Mouse (Mus musculus) heart, adult 2 months (tissue): Measurements from ENCODE around the gene Trappc11. TPM values are rescaled to one million over a fixed set of nuclear protein-coding genes. Genes with fewer than 3 reads are reported as not detected.

ENCODE experiments used
- DNase-seq, 2 experiments: peaks; one replicate each; pipeline ENCODE4 v3.0.0; 2021
- H3K27ac ChIP-seq: fragments of 200-600 bp; 2 replicates; pipeline ENCODE4 v1.8.1; 2022
- H3K27me3 ChIP-seq: fragments of 200-500 bp; 2 replicates; pipeline ENCODE4 v1.6.1; 2012; ENCODE audit warnings: mild to moderate bottlenecking, low read length, inconsistent platforms, mixed read lengths; ENCODE audit not compliant: control insufficient read depth, insufficient read depth
- H3K36me3 ChIP-seq: fragments of 200-500 bp; 2 replicates; pipeline ENCODE4 v1.6.1; 2012; ENCODE audit warnings: low read length, inconsistent platforms; ENCODE audit not compliant: control insufficient read depth, insufficient read depth
- H3K4me1 ChIP-seq: fragments of 200-500 bp; 2 replicates; pipeline ENCODE4 v1.6.1; 2011; ENCODE audit warnings: low read length; ENCODE audit not compliant: control insufficient read depth, insufficient read depth
- H3K4me3 ChIP-seq: fragments of 200-600 bp; 2 replicates; pipeline ENCODE4 v1.8.1; 2022
- H3K79me2 ChIP-seq: fragments of 200-500 bp; replicated peaks from 2 replicates; pipeline ENCODE4 v1.6.1; 2012; ENCODE audit warnings: mild to moderate bottlenecking, inconsistent platforms, low read length, moderate library complexity, mixed read lengths; ENCODE audit not compliant: control insufficient read depth, insufficient read depth
- H3K9ac ChIP-seq: fragments of 200-500 bp; 2 replicates; pipeline ENCODE4 v1.6.1; 2012; ENCODE audit warnings: low read depth, mild to moderate bottlenecking, control low read depth, inconsistent platforms, low read length, mixed read lengths
- CTCF ChIP-seq: fragments of 200-600 bp; IDR thresholded peaks from 2 replicates; pipeline ENCODE4 v1.8.1; 2022; ENCODE audit warnings: antibody characterized with exemption, mild to moderate bottlenecking, moderate library complexity
- EP300 ChIP-seq: fragments of 200-500 bp; IDR thresholded peaks from 2 replicates; pipeline ENCODE4 v1.6.1; 2011; ENCODE audit warnings: low read depth, low read length, control low read depth; ENCODE audit not compliant: insufficient read depth
- POLR2A ChIP-seq: fragments of 200-500 bp; IDR thresholded peaks from 2 replicates; pipeline ENCODE4 v1.6.1; 2011; ENCODE audit warnings: mild to moderate bottlenecking, low read depth, low read length, control low read depth; ENCODE audit not compliant: insufficient read depth
- WGBS: fragments of 180-500 bp; shearing (Covaris S2); methylation state at CpG from one replicate; pipeline ENCODE4 v1.1.7; 2018; 5-methylcytosine and 5-hydroxymethylcytosine counted together
- intact Hi-C: fragments of 180-260 bp; cut with DNase I; formaldehyde crosslinking; loops from one replicate; pipeline ENCODE4 v1.15.1; 2025
- polyA plus RNA-seq: library from polyadenylated mRNA; depleted of rRNA; stranded (reverse); fragments of >200 nt; gene quantifications from 2 replicates; pipeline ENCODE4 v1.2.3, GENCODE M21; 2012
- total RNA-seq, 2 experiments: library from RNA; stranded (reverse); gene quantifications; 2 replicates each; pipeline ENCODE4 v1.2.3; 2021

The Trappc11 gene
- total and polyA plus RNA-seq, 3 experiments, result 11.7 to 20.3 (median 19.2) TPM

DNA sequence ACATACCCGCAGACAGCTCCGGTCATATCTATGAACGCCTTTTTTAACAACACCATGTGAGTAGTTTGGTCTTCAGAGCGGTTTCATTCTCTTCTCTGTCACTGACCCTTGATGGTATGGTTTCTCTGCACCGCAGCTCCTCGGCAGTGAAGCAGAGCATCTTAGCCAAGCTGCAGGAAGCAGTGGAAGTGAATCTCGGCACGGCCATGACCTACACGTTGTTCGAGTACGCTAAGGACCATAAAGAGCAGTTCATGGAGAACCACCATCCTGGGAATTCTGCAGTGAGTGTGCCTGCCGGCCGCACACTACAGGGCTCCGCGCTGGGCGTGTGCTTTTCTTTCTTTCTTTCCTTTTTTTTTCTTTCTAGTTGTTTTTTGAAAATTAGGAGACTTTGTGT, 9.5 kb upstream of the Trappc11 start:
- Histone ChIP-seq H3K79me2 (no peaks in the 10 kb centered on the region), H3K4me3 (no peak overlapping the region), H3K9ac (no peak overlapping the region), H3K4me1 (no peaks in the 10 kb centered on the region), H3K36me3 (no peaks in the 10 kb centered on the region; the same call in 1 of the 2 replicates), H3K27ac (no peak overlapping the region), H3K27me3 (no peaks in the 10 kb centered on the region)
- WGBS, result 94% methylated on average over 16 of the region's 16 CpGs
- no peak for TF ChIP-seq POLR2A
- TF ChIP-seq EP300, result no peak
- TF ChIP-seq CTCF, result no peak
- intact Hi-C loops, result no loop called here
- no peak for DNase-seq

DNA sequence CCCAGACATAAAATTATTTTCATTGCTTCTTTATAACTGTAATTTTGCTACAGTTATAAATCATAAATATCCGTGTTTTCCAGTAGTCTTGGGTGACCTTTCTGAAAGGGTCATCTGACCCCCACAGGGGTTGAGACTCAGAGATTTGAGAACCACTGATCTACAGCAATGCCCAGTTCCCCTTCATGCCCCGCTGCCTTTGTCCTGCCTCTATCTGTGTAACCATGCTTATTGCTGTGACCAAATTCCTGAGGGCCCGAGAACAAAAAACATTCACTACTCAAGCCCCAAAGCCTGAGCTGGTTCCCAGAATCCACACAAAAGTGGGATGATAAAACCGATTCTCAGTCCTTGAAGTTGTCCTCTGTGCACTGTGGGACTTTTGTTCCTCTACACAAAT, 5.1 kb upstream of the Trappc11 start:
- Histone ChIP-seq H3K27me3 (no peaks in the 10 kb centered on the region), H3K9ac (no peak overlapping the region), H3K4me3 (no peak overlapping the region), H3K36me3 (no peaks in the 10 kb centered on the region; the same call in 1 of the 2 replicates), H3K27ac (no peak overlapping the region), H3K4me1 (peaks cover 1% of the 10 kb centered on the region), H3K79me2 (0 out of 2 replicates have a peak, but pooled peaks cover 2% of the 10 kb centered on the region)
- intact Hi-C loops, result no loop called here
- DNase-seq, result no peak
- TF ChIP-seq EP300, result no peak
- TF ChIP-seq CTCF, result no peak
- no peak for TF ChIP-seq POLR2A
- 92% methylated on average over 4 of the region's 4 CpGs for WGBS

DNA sequence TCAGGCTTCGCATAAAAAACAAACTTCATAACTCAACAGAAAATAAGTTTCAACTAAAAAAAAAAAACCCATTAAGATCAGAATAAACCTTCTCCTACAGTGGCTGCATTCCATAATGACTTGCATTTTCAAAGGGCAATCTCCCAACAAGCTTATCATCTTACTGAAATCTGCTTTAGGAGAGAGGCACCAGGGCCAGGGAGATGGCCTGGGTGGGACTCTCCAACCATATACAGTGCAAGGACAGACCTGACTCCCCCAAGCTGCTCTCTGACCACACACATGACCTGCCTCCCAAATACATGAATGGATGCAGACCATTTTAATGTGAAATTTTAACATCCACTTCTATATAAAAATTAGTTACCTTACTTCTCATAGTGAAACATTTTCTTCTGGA, 5.2 kb downstream of the Trappc11 start:
- Histone ChIP-seq H3K4me3 (no peak overlapping the region), H3K9ac (no peak overlapping the region), H3K4me1 (no peaks in the 10 kb centered on the region), H3K79me2 (no peaks in the 10 kb centered on the region), H3K27ac (no peak overlapping the region), H3K27me3 (no peaks in the 10 kb centered on the region), H3K36me3 (peaks cover 5% of the 10 kb centered on the region)
- TF ChIP-seq EP300, result no peak
- no peak for DNase-seq
- 94% methylated on average over 1 of the region's 1 CpGs for WGBS
- intact Hi-C loops, result no loop called here

DNA sequence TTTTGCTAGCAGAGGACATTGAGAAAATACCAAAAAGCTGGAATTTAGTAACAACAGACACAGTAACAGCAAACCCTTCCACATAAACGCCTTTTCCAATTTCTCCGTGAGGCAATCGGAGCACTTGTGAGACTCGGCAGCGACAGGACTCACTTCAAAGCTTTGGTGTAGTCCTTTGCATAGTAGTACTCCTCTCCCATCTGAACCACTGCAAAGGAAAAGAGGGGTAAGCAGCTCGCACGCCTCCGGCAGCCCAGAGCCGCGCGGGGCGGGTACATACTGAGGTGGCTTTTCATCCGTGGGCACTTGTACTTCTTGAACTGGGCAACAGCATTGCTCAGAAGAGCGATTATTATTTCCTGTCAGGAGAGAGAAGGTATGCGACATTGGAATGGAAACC, 19.7 kb downstream of the Trappc11 start:
- WGBS, result 94% methylated on average over 15 of the region's 15 CpGs
- DNase-seq, result no peak
- intact Hi-C loops, result no loop called here
- no peaks in the 10 kb centered on the region for H3K27me3 ChIP-seq
- H3K4me3 ChIP-seq, result no peak overlapping the region
- no peaks in the 10 kb centered on the region; the same call in 1 of the 2 replicates for H3K36me3 ChIP-seq
- H3K9ac ChIP-seq, result no peak overlapping the region
- H3K79me2 ChIP-seq, result no peaks in the 10 kb centered on the region
- no peaks in the 10 kb centered on the region for H3K4me1 ChIP-seq
- H3K27ac ChIP-seq, result no peak overlapping the region
- TF ChIP-seq POLR2A (no peak), EP300 (no peak), CTCF (no peak)

DNA sequence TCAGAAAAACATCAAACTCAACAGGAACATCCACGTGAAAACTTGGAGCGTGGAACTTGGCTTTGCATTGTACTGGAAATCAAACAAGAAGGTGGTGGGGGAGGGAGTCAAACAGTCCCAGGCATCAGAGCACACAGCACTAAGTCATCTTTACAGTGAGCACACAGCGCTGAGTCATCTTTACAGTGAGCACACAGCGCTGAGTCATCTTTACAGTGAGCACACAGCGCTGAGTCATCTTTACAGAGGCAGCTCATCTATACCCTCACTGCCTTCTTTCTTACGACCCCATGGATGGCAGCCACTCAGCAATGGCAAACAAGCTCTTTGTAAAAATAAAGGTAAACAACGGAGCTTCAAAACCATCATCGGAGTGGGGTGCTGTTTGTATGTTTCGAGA, 22.3 kb downstream of the Trappc11 start:
- Histone ChIP-seq H3K36me3 (no peaks in the 10 kb centered on the region; the same call in 1 of the 2 replicates), H3K27me3 (no peaks in the 10 kb centered on the region), H3K27ac (no peak overlapping the region), H3K9ac (no peak overlapping the region), H3K4me1 (no peaks in the 10 kb centered on the region), H3K79me2 (no peaks in the 10 kb centered on the region), H3K4me3 (no peak overlapping the region)
- 93% methylated on average over 9 of the region's 9 CpGs for WGBS
- intact Hi-C loops, result no loop called here
- TF ChIP-seq CTCF, result no peak
- TF ChIP-seq POLR2A, result no peak
- TF ChIP-seq EP300, result no peak
- no peak for DNase-seq

DNA sequence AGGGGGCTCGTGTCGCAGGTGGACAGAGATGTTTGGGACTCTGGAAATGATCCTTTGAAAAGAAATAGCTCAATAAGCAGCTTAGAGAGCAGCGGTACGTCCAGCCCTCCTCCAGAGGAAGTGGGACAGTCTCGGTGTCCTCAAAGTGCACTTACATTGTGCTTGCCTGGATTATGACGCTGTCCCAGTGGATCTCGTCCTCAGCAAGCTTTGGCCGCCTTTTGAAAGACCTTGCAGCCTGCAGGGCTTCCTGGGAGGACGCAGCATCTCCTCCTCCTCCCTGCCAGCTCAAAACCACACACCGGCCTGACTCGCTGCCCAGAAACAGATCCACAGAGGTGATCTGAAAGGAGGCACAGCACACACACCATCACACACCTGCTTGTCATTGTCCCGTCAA, 27.8 kb downstream of the Trappc11 start:
- Histone ChIP-seq H3K79me2 (no peaks in the 10 kb centered on the region), H3K27ac (no peak overlapping the region), H3K4me3 (no peak overlapping the region), H3K9ac (no peak overlapping the region), H3K4me1 (no peaks in the 10 kb centered on the region), H3K36me3 (no peaks in the 10 kb centered on the region), H3K27me3 (no peaks in the 10 kb centered on the region)
- DNase-seq, result no peak
- TF ChIP-seq CTCF, result no peak
- TF ChIP-seq POLR2A, result no peak
- no peak for TF ChIP-seq EP300
- intact Hi-C loops, result loop anchor here (10.0 kb wide), 1 partner anchor 491 kb away; no protein-coding TSS in a partner anchor
- WGBS, result 88% methylated on average over 12 of the region's 12 CpGs
